Mouse (Mus musculus): ENCODE data around the gene Fam76b. TPM values are rescaled to one million over a fixed set of nuclear protein-coding genes. Genes with fewer than 3 reads are reported as not detected.

The Fam76b gene
- total RNA-seq, 2 experiments from 2014 or later = 23.7 to 26.2 TPM

Other genes with a start within 250 kb of the Fam76b start
- 10 to 100 TPM; 42.9 to 44.4 TPM for gene Mtmr2, start 79.3 kb upstream of the Fam76b start, total RNA-seq (2021)
- gene Cep57, start 609 bp upstream of the Fam76b start, total RNA-seq (2021) = 10 to 100 TPM; 17.2 to 18.0 TPM

Data from left cerebral cortex, postnatal 10 days (tissue).